Mouse (Mus musculus) kidney, adult 2 months (tissue): ENCODE data around the gene Ubr7.

Experiments used
- CTCF ChIP-seq: fragments of 200-500 bp; conservative IDR thresholded peaks from 2 replicates; pipeline ENCODE4 v1.5.1; 2011; ENCODE audit warnings: low read depth, mild to moderate bottlenecking, control low read depth, low read length, moderate library complexity, mixed read lengths; ENCODE audit not compliant: insufficient read depth, insufficient read length
- POLR2A ChIP-seq: fragments of 200-500 bp; IDR thresholded peaks from one replicate; pipeline ENCODE4 v1.6.1; 2011; ENCODE audit warnings: low read depth, low read length, control low read depth

DNA sequence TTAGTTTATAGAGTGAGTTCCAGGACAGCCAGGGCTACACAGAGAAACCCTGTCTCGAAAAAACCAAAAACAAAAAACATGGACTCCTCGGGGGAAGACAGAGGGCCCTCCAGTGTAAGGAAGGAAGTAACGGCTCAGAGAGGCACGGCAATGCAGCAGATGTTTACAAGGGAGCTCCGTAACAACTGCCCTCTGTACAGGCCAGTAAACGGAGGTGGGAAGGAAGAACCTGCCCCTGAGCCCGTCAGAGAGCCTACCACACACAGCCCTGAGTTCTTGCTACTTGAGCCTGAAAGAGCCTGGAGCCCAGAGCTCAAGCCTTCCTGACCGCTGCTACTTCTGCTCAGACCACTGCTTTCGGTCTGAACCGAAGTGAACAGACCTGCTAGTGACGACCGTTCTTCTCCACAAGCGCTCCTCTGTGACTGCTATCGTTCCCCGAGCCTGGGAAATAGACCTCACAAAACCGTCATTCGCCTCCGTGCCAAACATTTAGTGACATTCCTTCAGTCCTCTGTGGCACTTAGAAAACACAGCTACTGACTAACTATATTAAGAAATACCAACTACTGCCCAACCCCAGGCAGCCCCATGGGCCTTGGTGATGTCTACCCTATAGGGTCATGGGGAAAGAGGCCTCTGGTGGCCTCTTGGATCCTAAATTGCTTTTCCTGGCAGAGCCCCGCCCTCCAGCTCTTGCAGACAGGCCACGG lies 44.5 kb upstream of the Ubr7 start:
- TF ChIP-seq POLR2A (no peak), CTCF (no peak)
